Mouse (Mus musculus): ENCODE data around the gene Ikzf1. TPM values are rescaled to one million over a fixed set of nuclear protein-coding genes. Genes with fewer than 3 reads are reported as not detected.
A peak's percentile ranks its signal among the peaks of the same experiment; 100 is the strongest.

Ikzf1 gene
- polyA plus RNA-seq, 1 experiment from 2014 or later: 0.39 TPM

DNA sequence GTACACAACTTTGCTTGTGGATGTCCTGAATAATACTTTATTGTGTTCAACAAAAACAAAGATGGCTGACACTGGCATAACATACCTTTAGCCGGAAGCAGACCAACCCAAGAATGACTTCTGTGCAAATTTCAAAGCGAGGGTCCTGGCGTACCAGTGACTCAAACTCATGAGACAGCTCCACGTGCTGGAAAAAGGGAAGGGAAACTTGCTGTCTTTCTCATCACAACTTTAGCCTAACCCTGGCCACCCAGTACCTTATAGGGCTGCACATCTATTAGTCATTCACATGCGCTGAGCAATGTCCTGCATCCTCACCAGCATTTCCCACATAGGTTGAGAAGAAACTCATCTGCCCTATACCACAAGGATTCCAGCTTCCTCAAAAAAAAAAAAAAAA lies 134.4 kb downstream of the Ikzf1 start:
- H3K4me1 ChIP-seq (replicated peaks; ENCODE audit: control insufficient read depth, insufficient read depth): no peaks in the 10 kb centered on the region; the same call in 1 of the 2 replicates
- H3K27ac ChIP-seq (replicated peaks): no peak overlapping the region
- TF ChIP-seq CTCF (IDR thresholded peaks at IDR 0.05; ENCODE audit: low read depth) (no peak), EP300 (optimal IDR thresholded peaks at IDR 0.05) (no peak)
- H3K27me3 ChIP-seq (ENCODE audit: control insufficient read depth, insufficient read depth, low read length): no peaks in the 10 kb centered on the region
- H3K4me2 ChIP-seq (replicated peaks; ENCODE audit: low read depth): no peak overlapping the region
- no peak overlapping the region for H3K9ac ChIP-seq (ENCODE audit: low read length)
- DNase-seq (ENCODE audit: low spot score) (no peak), ATAC-seq (ENCODE audit: low FRiP score, low TSS enrichment) (no peak)
- H3K9me3 ChIP-seq (ENCODE audit: control insufficient read depth, low read length): no peaks in the 10 kb centered on the region
- no peak overlapping the region for H3K4me3 ChIP-seq (ENCODE audit: low read depth, low read length)
- no peaks in the 10 kb centered on the region for H3K36me3 ChIP-seq (ENCODE audit: control insufficient read depth, insufficient read depth, low read length)
- 89% methylated on average over 5 of the region's 5 CpGs for WGBS

DNA sequence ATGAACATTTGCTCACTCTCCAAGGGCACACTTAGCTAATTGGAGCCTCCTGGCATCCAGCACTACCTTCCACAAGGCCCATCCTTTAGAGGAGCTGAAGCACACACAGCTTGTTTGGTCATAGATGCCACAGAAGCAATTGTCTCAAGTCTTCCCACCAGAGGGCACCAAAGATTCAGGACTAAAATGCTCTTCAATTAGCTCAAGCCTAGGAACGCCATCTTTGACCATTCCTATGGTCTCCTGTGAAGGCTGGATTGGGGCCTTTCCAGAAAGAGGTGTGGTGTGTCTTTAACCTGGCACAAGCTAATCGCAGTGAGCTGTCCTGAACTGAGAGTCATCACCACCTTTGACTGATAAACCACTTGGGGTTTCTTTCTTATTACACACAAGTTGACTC lies 135.4 kb downstream of the Ikzf1 start:
- TF ChIP-seq CTCF (IDR thresholded peaks at IDR 0.05; ENCODE audit: low read depth): peak; percentile 98
- TF ChIP-seq EP300 (optimal IDR thresholded peaks at IDR 0.05): no peak
- Histone ChIP-seq H3K9ac (ENCODE audit: low read length) (no peak overlapping the region), H3K27me3 (ENCODE audit: control insufficient read depth, insufficient read depth, low read length) (no peaks in the 10 kb centered on the region), H3K36me3 (ENCODE audit: control insufficient read depth, insufficient read depth, low read length) (no peaks in the 10 kb centered on the region), H3K4me2 (replicated peaks; ENCODE audit: low read depth) (no peak overlapping the region), H3K4me1 (replicated peaks; ENCODE audit: control insufficient read depth, insufficient read depth) (no peaks in the 10 kb centered on the region; the same call in 1 of the 2 replicates), H3K9me3 (ENCODE audit: control insufficient read depth, low read length) (no peaks in the 10 kb centered on the region), H3K4me3 (ENCODE audit: low read depth, low read length) (no peak overlapping the region), H3K27ac (replicated peaks) (peak overlapping the region; percentile 59)
- DNase-seq (ENCODE audit: low spot score) (peak; percentile 79), ATAC-seq (ENCODE audit: low FRiP score, low TSS enrichment) (peak; percentile 71)
- WGBS: 3% methylated on average over 2 of the region's 2 CpGs

DNA sequence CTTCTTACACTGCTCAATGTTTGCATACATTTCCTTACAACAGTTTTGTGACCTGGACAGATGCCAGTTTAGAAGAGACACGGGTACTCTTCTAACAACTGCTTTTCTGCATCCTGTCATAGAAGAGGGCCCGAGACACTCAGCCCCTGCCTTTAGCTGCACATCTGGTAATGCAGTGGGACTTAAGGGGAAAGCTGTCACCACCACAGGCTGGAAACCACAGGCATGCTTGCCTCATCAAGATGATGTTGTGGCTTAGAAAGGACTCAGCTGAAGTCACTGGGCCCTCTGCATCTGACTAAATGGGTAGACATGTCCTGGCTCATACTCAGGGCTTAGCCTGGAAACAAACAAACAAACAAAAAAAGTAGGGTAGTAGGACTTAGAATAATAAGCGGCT lies 135.9 kb downstream of the Ikzf1 start:
- Histone ChIP-seq H3K27me3 (ENCODE audit: control insufficient read depth, insufficient read depth, low read length) (no peaks in the 10 kb centered on the region), H3K4me2 (replicated peaks; ENCODE audit: low read depth) (no peak overlapping the region), H3K4me3 (ENCODE audit: low read depth, low read length) (no peak overlapping the region), H3K27ac (replicated peaks) (peak overlapping the region; percentile 59), H3K9me3 (ENCODE audit: control insufficient read depth, low read length) (no peaks in the 10 kb centered on the region), H3K9ac (ENCODE audit: low read length) (no peak overlapping the region), H3K4me1 (replicated peaks; ENCODE audit: control insufficient read depth, insufficient read depth) (no peaks in the 10 kb centered on the region; the same call in 1 of the 2 replicates), H3K36me3 (ENCODE audit: control insufficient read depth, insufficient read depth, low read length) (no peaks in the 10 kb centered on the region)
- DNase-seq (ENCODE audit: low spot score): no peak
- TF ChIP-seq EP300 (optimal IDR thresholded peaks at IDR 0.05) (no peak), CTCF (IDR thresholded peaks at IDR 0.05; ENCODE audit: low read depth) (no peak)
- peak; percentile 15; the same call in 1 of the 2 replicates for ATAC-seq (ENCODE audit: low FRiP score, low TSS enrichment)
- WGBS: 44% methylated on average over 3 of the region's 3 CpGs

DNA sequence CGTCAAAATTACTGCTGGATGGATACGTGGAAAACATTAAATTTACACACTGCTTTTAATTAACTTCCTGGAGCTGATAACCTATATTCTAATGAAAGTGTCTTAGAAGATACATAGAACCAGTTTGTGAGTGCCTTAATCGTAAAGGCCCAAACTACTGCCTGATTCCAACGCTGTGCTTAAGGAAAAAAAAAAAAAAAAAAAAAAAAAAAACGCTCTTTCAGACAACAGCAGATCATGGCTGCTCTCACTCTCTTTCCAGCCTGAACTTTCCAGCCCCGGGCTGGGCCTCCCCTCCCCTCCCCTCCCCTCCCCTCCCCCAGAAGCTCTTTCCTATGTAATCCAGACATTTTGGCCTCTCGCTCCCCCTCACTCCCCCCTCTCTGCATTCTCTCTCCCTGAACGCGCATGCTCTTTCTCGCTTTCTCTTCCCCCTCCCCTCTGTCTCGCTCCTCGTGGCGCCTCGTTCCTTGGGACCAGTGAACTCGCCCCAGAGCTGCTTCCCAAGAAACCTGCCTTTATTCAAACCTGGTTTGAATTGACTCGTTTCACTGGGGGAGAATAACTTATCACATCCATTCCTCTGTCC lies 136.7 kb downstream of the Ikzf1 start:
- DNase-seq (ENCODE audit: low spot score): peak; percentile 58
- no peak overlapping the region for H3K9ac ChIP-seq (ENCODE audit: low read length)

More for the DNA sequence above, 136.7 kb downstream of the Ikzf1 start:
- Histone ChIP-seq H3K27me3 (ENCODE audit: control insufficient read depth, insufficient read depth, low read length) (no peaks in the 10 kb centered on the region), H3K27ac (replicated peaks) (peak overlapping the region; percentile 83), H3K4me1 (replicated peaks; ENCODE audit: control insufficient read depth, insufficient read depth) (no peaks in the 10 kb centered on the region; the same call in 1 of the 2 replicates), H3K36me3 (ENCODE audit: control insufficient read depth, insufficient read depth, low read length) (no peaks in the 10 kb centered on the region), H3K9me3 (ENCODE audit: control insufficient read depth, low read length) (no peaks in the 10 kb centered on the region), H3K4me3 (ENCODE audit: low read depth, low read length) (no peak overlapping the region), H3K4me2 (replicated peaks; ENCODE audit: low read depth) (no peak overlapping the region)
- ATAC-seq (ENCODE audit: low FRiP score, low TSS enrichment): peak; percentile 17; the same call in 1 of the 2 replicates
- TF ChIP-seq EP300 (optimal IDR thresholded peaks at IDR 0.05) (no peak), CTCF (IDR thresholded peaks at IDR 0.05; ENCODE audit: low read depth) (no peak)
- WGBS: 21% methylated on average over 16 of the region's 16 CpGs

Other genes with a start within 250 kb of the Ikzf1 start
- gene Spata48, start 222.9 kb upstream of the Ikzf1 start, polyA plus RNA-seq (2015; fragmentation: Nextera tagmentation; extraction: Ambion mirVana): 0.78 and 1.2 TPM in 2 replicates
- gene Zpbp, start 222.6 kb upstream of the Ikzf1 start, polyA plus RNA-seq (2015; fragmentation: Nextera tagmentation; extraction: Ambion mirVana): 0.29 and 0.33 TPM in 2 replicates
- not detected in 2 replicates for gene 4930512M02Rik, start 57.2 kb upstream of the Ikzf1 start, polyA plus RNA-seq (2015; fragmentation: Nextera tagmentation; extraction: Ambion mirVana)
- 9.5 and 10.5 TPM in 2 replicates for gene Fignl1, start 124.0 kb downstream of the Ikzf1 start, polyA plus RNA-seq (2015; fragmentation: Nextera tagmentation; extraction: Ambion mirVana)
- 24.0 and 24.1 TPM in 2 replicates for gene Ddc, start 213.1 kb downstream of the Ikzf1 start, polyA plus RNA-seq (2015; fragmentation: Nextera tagmentation; extraction: Ambion mirVana)